Mouse (Mus musculus): ENCODE measurements at regions not wholly inside any gene's neighbourhood (a gene's known extent, or its start where the extent isn't known, plus 50 kb on each side); places are given as distances from the start of the nearest gene placed in this dataset.

GRCm38 (mm10) chr9:35328503-35328902 is 60.8 kb downstream of the Rpusd4 start:
- no peak for DNase-seq (ENCODE audit: low spot score in 2 of 2)

- DNase-seq (ENCODE audit: low spot score in 2 of 2): no peak
Observed at GRCm38 (mm10) chr9:35330386-35330785, 62.7 kb downstream of the Rpusd4 start.

GRCm38 (mm10) chr9:35331241-35331680 is 63.6 kb downstream of the Rpusd4 start:
- DNase-seq (ENCODE audit: low spot score in 2 of 2): peak; percentile 44 to 59

GRCm38 (mm10) chr9:35332688-35333630 is 65.3 kb downstream of the Rpusd4 start:
- no peak for DNase-seq (ENCODE audit: low spot score in 2 of 2)

- DNase-seq (ENCODE audit: low spot score in 2 of 2): no peak
Observed at GRCm38 (mm10) chr9:35333631-35334005, 66.0 kb downstream of the Rpusd4 start.

GRCm38 (mm10) chr9:35334536-35334935 is 66.9 kb downstream of the Rpusd4 start:
- DNase-seq (ENCODE audit: low spot score in 2 of 2): no peak

GRCm38 (mm10) chr9:35335181-35335580 is 67.5 kb downstream of the Rpusd4 start:
- DNase-seq (ENCODE audit: low spot score in 2 of 2): no peak

GRCm38 (mm10) chr9:35335888-35336700 is 68.4 kb downstream of the Rpusd4 start:
- no peak for DNase-seq (ENCODE audit: low spot score in 2 of 2)

GRCm38 (mm10) chr9:35336701-35337055 is 69.0 kb downstream of the Rpusd4 start:
- DNase-seq (ENCODE audit: low spot score in 2 of 2): no peak

- DNase-seq (ENCODE audit: low spot score in 2 of 2): no peak
Observed at GRCm38 (mm10) chr9:35338858-35339257, 71.2 kb downstream of the Rpusd4 start.

GRCm38 (mm10) chr9:35339492-35340262 is 72.0 kb downstream of the Rpusd4 start:
- no peak for DNase-seq (ENCODE audit: low spot score in 2 of 2)

- DNase-seq (ENCODE audit: low spot score in 2 of 2): no peak
Observed at GRCm38 (mm10) chr9:35340263-35340573, 72.6 kb downstream of the Rpusd4 start.

GRCm38 (mm10) chr9:35340811-35341210 is 73.1 kb downstream of the Rpusd4 start:
- DNase-seq (ENCODE audit: low spot score in 2 of 2): no peak

GRCm38 (mm10) chr9:35341386-35341785 is 73.7 kb downstream of the Rpusd4 start:
- DNase-seq (ENCODE audit: low spot score in 2 of 2): no peak

GRCm38 (mm10) chr9:35342436-35342835 is 74.8 kb downstream of the Rpusd4 start:
- no peak for DNase-seq (ENCODE audit: low spot score in 2 of 2)

- DNase-seq (ENCODE audit: low spot score in 2 of 2): no peak
Observed at GRCm38 (mm10) chr9:35343336-35343735, 75.7 kb downstream of the Rpusd4 start.

GRCm38 (mm10) chr9:35344374-35344773 is 76.6 kb upstream of the Cdon start:
- DNase-seq (ENCODE audit: low spot score in 2 of 2): no peak

GRCm38 (mm10) chr9:35346378-35346777 is 74.5 kb upstream of the Cdon start:
- DNase-seq (ENCODE audit: low spot score in 2 of 2): no peak

GRCm38 (mm10) chr9:35350046-35350552 is 70.8 kb upstream of the Cdon start:
- DNase-seq (ENCODE audit: low spot score in 2 of 2): no peak

GRCm38 (mm10) chr9:35351576-35351975 is 69.4 kb upstream of the Cdon start:
- no peak for DNase-seq (ENCODE audit: low spot score in 2 of 2)

- DNase-seq (ENCODE audit: low spot score in 2 of 2): no peak
Observed at GRCm38 (mm10) chr9:35354652-35355130, 66.2 kb upstream of the Cdon start.

Measured in layer of hippocampus, adult 8-10 months (tissue).